Mouse (Mus musculus): ENCODE data around the gene Rnf157. TPM values are rescaled to one million over a fixed set of nuclear protein-coding genes. Genes with fewer than 3 reads are reported as not detected.

Rnf157 gene
- polyA plus RNA-seq, 1 experiment from 2014 or later, result 4.9 TPM

GRCm38 (mm10) chr11:116409008-116409407, 3.8 kb downstream of the Rnf157 start:
- Histone ChIP-seq H3K9ac (ENCODE audit: low read depth, low read length) (no peak overlapping the region), H3K27ac (ENCODE audit: low read depth, low read length) (no peak overlapping the region), H3K27me3 (replicated peaks; ENCODE audit: control insufficient read depth, insufficient read depth, low read length) (no peaks in the 10 kb centered on the region), H3K4me3 (ENCODE audit: low read depth, low read length) (no peak overlapping the region), H3K9me3 (ENCODE audit: control insufficient read depth) (no peaks in the 10 kb centered on the region), H3K4me1 (replicated peaks; ENCODE audit: control insufficient read depth, insufficient read depth, low read length) (peaks cover 4% of the 10 kb centered on the region), H3K4me2 (replicated peaks; ENCODE audit: low read depth) (no peak overlapping the region), H3K36me3 (ENCODE audit: control insufficient read depth, insufficient read depth) (no peaks in the 10 kb centered on the region)
- no peak for ATAC-seq
- no peak for TF ChIP-seq CTCF (IDR thresholded peaks at IDR 0.05; ENCODE audit: low read depth)
- whole genome bisulfite sequencing, result 88% methylated on average over 3 of the region's 3 CpGs

GRCm38 (mm10) chr11:116406231-116406728, 6.6 kb downstream of the Rnf157 start:
- no peaks in the 10 kb centered on the region for H3K27me3 ChIP-seq (replicated peaks; ENCODE audit: control insufficient read depth, insufficient read depth, low read length)
- TF ChIP-seq CTCF (IDR thresholded peaks at IDR 0.05; ENCODE audit: low read depth), result no peak
- no peak overlapping the region for H3K4me3 ChIP-seq (ENCODE audit: low read depth, low read length)
- no peaks in the 10 kb centered on the region for H3K9me3 ChIP-seq (ENCODE audit: control insufficient read depth)
- no peak overlapping the region for H3K27ac ChIP-seq (ENCODE audit: low read depth, low read length)
- no peaks in the 10 kb centered on the region for H3K4me1 ChIP-seq (replicated peaks; ENCODE audit: control insufficient read depth, insufficient read depth, low read length)
- H3K36me3 ChIP-seq (ENCODE audit: control insufficient read depth, insufficient read depth), result no peaks in the 10 kb centered on the region
- 93% methylated on average over 16 of the region's 16 CpGs for WGBS
- no peak for ATAC-seq
- no peak overlapping the region for H3K4me2 ChIP-seq (replicated peaks; ENCODE audit: low read depth)
- no peak overlapping the region for H3K9ac ChIP-seq (ENCODE audit: low read depth, low read length)

DNA sequence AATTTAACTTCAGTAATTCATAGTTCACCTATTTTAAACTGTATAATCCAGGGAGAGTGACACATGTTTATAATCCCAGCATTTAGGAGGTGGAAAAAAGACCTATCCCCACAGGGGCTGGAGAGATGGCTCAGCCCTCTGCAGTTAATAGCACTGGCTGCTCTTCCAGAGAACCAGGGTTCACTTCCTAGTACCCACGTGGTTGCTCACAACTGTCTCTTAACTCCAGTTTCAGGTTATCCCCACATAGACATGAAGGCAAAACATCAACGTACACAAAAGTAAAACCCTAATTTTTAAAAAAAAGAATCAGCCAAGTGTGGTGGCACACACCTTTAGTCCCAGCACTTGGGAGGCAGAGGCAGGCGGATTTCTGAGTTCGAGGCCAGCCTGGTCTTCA, 7.2 kb downstream of the Rnf157 start:
- Histone ChIP-seq H3K9me3 (ENCODE audit: control insufficient read depth) (no peaks in the 10 kb centered on the region), H3K27me3 (replicated peaks; ENCODE audit: control insufficient read depth, insufficient read depth, low read length) (no peaks in the 10 kb centered on the region), H3K36me3 (ENCODE audit: control insufficient read depth, insufficient read depth) (no peaks in the 10 kb centered on the region), H3K4me3 (ENCODE audit: low read depth, low read length) (no peak overlapping the region), H3K27ac (ENCODE audit: low read depth, low read length) (no peak overlapping the region), H3K4me2 (replicated peaks; ENCODE audit: low read depth) (no peak overlapping the region), H3K4me1 (replicated peaks; ENCODE audit: control insufficient read depth, insufficient read depth, low read length) (no peaks in the 10 kb centered on the region), H3K9ac (ENCODE audit: low read depth, low read length) (no peak overlapping the region)
- ATAC-seq, result no peak
- 86% methylated on average over 4 of the region's 4 CpGs for WGBS
- no peak for TF ChIP-seq CTCF (IDR thresholded peaks at IDR 0.05; ENCODE audit: low read depth)

GRCm38 (mm10) chr11:116400560-116400959, 12.3 kb downstream of the Rnf157 start:
- TF ChIP-seq CTCF (IDR thresholded peaks at IDR 0.05; ENCODE audit: low read depth), result no peak
- no peak overlapping the region for H3K27ac ChIP-seq (ENCODE audit: low read depth, low read length)
- no peaks in the 10 kb centered on the region for H3K9me3 ChIP-seq (ENCODE audit: control insufficient read depth)
- peaks cover 9% of the 10 kb centered on the region; the same call in 1 of the 2 replicates for H3K36me3 ChIP-seq (ENCODE audit: control insufficient read depth, insufficient read depth)
- H3K4me1 ChIP-seq (replicated peaks; ENCODE audit: control insufficient read depth, insufficient read depth, low read length), result no peaks in the 10 kb centered on the region
- 6% methylated on average over 4 of the region's 4 CpGs for WGBS
- no peak overlapping the region for H3K9ac ChIP-seq (ENCODE audit: low read depth, low read length)
- no peak for ATAC-seq
- H3K27me3 ChIP-seq (replicated peaks; ENCODE audit: control insufficient read depth, insufficient read depth, low read length), result no peaks in the 10 kb centered on the region
- no peak overlapping the region for H3K4me3 ChIP-seq (ENCODE audit: low read depth, low read length)
- 0 out of 2 replicates have a peak overlapping the region, but pooled peaks have one; percentile 17 for H3K4me2 ChIP-seq (replicated peaks; ENCODE audit: low read depth)

- no peak overlapping the region for H3K27ac ChIP-seq (ENCODE audit: low read depth, low read length)
Observed at GRCm38 (mm10) chr11:116398348-116398677, 14.5 kb downstream of the Rnf157 start.

DNA sequence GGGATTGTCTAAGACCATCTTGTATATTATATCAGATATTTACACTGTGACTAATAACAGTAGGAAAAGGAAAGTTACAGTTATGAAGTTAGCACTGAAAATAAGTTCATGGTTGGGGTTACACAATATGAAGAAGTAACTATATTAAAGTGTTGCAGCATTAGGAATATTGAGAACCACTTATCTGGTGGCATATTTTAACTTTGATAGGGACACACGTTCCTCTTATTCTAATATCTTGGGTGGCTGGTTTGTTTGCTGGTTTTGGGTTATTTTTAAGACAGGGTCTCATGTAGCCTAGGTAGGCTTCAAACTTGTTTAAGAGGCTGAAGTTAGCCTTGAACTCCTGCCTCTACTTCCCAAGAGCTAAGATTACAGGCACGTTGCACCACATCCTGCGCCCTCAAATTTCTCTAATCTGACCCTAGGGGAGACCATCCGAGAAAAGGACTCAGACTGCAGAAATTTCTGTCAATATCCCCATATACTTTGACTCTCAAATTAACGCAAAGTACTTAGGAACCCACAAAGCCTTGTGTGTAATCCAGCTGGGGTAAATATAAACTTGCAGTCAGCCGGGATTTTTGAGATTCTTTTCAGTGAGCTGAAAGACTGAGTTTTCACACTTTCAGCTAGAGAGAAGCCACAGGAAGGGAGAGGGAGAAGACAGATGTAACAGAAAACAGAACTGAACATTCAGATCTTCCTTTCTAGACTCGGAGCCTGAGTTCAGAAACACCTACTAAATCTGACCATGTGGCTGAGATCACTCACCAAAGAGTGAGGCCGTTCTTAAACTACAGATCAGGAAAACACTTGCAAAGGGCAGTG, 15.1 kb downstream of the Rnf157 start:
- H3K27me3 ChIP-seq (replicated peaks; ENCODE audit: control insufficient read depth, insufficient read depth, low read length), result no peaks in the 10 kb centered on the region
- no peaks in the 10 kb centered on the region for H3K4me1 ChIP-seq (replicated peaks; ENCODE audit: control insufficient read depth, insufficient read depth, low read length)
- H3K4me3 ChIP-seq (ENCODE audit: low read depth, low read length), result no peak overlapping the region
- WGBS, result 59% methylated on average over 8 of the region's 8 CpGs
- H3K4me2 ChIP-seq (replicated peaks; ENCODE audit: low read depth), result no peak overlapping the region
- H3K36me3 ChIP-seq (ENCODE audit: control insufficient read depth, insufficient read depth), result peaks cover 17% of the 10 kb centered on the region; the same call in 1 of the 2 replicates
- H3K9ac ChIP-seq (ENCODE audit: low read depth, low read length), result no peak overlapping the region
- no peaks in the 10 kb centered on the region for H3K9me3 ChIP-seq (ENCODE audit: control insufficient read depth)
- no peak for TF ChIP-seq CTCF (IDR thresholded peaks at IDR 0.05; ENCODE audit: low read depth)
- ATAC-seq, result no peak
- no peak overlapping the region for H3K27ac ChIP-seq (ENCODE audit: low read depth, low read length)

More at GRCm38 (mm10) chr11:116398348-116398677, 14.5 kb downstream of the Rnf157 start:
- H3K9ac ChIP-seq (ENCODE audit: low read depth, low read length), result no peak overlapping the region
- peaks cover 17% of the 10 kb centered on the region; the same call in 1 of the 2 replicates for H3K36me3 ChIP-seq (ENCODE audit: control insufficient read depth, insufficient read depth)
- no peak overlapping the region for H3K4me3 ChIP-seq (ENCODE audit: low read depth, low read length)
- H3K4me2 ChIP-seq (replicated peaks; ENCODE audit: low read depth), result no peak overlapping the region
- no peaks in the 10 kb centered on the region for H3K9me3 ChIP-seq (ENCODE audit: control insufficient read depth)
- no peak for TF ChIP-seq CTCF (IDR thresholded peaks at IDR 0.05; ENCODE audit: low read depth)
- H3K4me1 ChIP-seq (replicated peaks; ENCODE audit: control insufficient read depth, insufficient read depth, low read length), result no peaks in the 10 kb centered on the region
- WGBS, result 84% methylated on average over 11 of the region's 11 CpGs
- no peaks in the 10 kb centered on the region for H3K27me3 ChIP-seq (replicated peaks; ENCODE audit: control insufficient read depth, insufficient read depth, low read length)
- ATAC-seq, result no peak
